Mouse (Mus musculus) midbrain, embryonic 10.5 days (tissue): ENCODE measurements at regions not wholly inside any gene's neighbourhood (a gene's known extent, or its start where the extent isn't known, plus 50 kb on each side); places are given as distances from the start of the nearest gene placed in this dataset.

ENCODE experiments used
- DNase-seq: peaks from one replicate; pipeline ENCODE4 v3.0.0-alpha.2; 2017; ENCODE audit warnings: low spot score
- H3K27ac ChIP-seq: fragments of 300-500 bp; sonication (generic); replicated peaks from 2 replicates; pipeline ENCODE4 v1.5.1; 2016; ENCODE audit warnings: mild to moderate bottlenecking
- H3K27me3 ChIP-seq: fragments of 300-500 bp; sonication (generic); 2 replicates; pipeline ENCODE4 v1.6.1; 2016; ENCODE audit warnings: low read depth, mild to moderate bottlenecking; ENCODE audit not compliant: poor library complexity, severe bottlenecking
- H3K36me3 ChIP-seq: fragments of 300-500 bp; sonication (generic); 2 replicates; pipeline ENCODE4 v1.6.1; 2016; ENCODE audit warnings: mild to moderate bottlenecking, moderate library complexity
- H3K4me1 ChIP-seq: fragments of 300-500 bp; sonication (generic); 2 replicates; pipeline ENCODE4 v1.6.1; 2016
- H3K4me3 ChIP-seq: fragments of 300-500 bp; sonication (generic); 2 replicates; pipeline ENCODE4 v1.5.1; 2016; ENCODE audit warnings: mild to moderate bottlenecking, moderate library complexity
- H3K9me3 ChIP-seq: fragments of 300-500 bp; sonication (generic); replicated peaks from 2 replicates; pipeline ENCODE4 v1.6.1; 2016; ENCODE audit warnings: mild to moderate bottlenecking
- WGBS: fragments of 180-500 bp; shearing (Covaris S2); methylation state at CpG from one replicate; pipeline ENCODE4 v1.1.7; 2016; 5-methylcytosine and 5-hydroxymethylcytosine counted together

DNA sequence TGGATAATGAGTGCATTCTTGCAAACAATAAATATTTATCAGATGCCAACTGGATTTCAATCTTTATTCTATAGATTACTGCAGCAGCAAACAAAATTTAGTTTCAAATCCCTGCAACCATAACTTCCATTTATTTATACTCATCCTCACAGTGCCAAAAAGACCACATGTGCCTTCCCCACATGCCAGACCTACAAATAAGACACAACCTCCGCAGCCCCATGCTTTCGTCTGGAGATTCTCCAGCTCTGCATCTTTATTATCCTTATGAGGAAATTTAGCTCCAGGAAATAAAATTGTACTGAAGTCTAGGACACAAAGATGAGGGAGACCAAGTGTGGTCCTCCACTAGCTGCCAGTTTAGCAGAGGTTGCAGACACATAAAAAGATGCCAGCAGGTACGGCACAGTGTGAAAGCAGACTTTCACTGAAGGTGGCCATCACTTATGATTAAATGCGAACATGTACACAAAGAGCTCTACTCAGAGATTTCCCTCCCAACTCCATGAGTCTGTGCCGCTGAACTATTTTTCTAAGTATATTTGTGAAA lies 183.4 kb upstream of the Rag2 start:
- Histone ChIP-seq H3K4me3 (no peak overlapping the region), H3K36me3 (no peaks in the 10 kb centered on the region), H3K27me3 (no peaks in the 10 kb centered on the region), H3K27ac (no peak overlapping the region), H3K9me3 (no peaks in the 10 kb centered on the region), H3K4me1 (no peaks in the 10 kb centered on the region)
- DNase-seq: no peak
- 93% methylated on average over 5 of the region's 5 CpGs for WGBS

DNA sequence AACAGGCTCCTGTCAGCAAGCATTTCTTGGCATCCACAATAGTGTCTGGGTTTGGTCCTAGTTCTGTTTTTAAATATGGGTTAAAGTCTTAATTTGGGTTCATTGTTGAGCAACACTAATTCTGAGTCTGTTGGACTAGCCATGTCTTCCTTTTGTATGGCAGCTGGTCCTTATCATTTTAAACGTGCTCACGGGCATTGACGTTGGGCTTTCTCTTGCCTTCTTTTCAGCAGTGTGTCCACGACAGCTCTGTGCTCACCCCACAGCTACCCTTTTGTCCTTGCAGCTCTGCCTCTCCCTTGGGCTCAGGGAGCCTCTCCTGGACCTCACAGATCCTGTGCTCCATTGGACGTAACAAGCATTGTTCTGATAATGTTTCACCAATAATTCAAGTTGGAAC lies 168.9 kb upstream of the Rag2 start:
- Histone ChIP-seq H3K9me3 (no peaks in the 10 kb centered on the region), H3K27ac (no peak overlapping the region), H3K27me3 (no peaks in the 10 kb centered on the region), H3K36me3 (no peaks in the 10 kb centered on the region), H3K4me1 (peaks cover 12% of the 10 kb centered on the region), H3K4me3 (no peak overlapping the region)
- WGBS: 91% methylated on average over 5 of the region's 5 CpGs
- no peak for DNase-seq

DNA sequence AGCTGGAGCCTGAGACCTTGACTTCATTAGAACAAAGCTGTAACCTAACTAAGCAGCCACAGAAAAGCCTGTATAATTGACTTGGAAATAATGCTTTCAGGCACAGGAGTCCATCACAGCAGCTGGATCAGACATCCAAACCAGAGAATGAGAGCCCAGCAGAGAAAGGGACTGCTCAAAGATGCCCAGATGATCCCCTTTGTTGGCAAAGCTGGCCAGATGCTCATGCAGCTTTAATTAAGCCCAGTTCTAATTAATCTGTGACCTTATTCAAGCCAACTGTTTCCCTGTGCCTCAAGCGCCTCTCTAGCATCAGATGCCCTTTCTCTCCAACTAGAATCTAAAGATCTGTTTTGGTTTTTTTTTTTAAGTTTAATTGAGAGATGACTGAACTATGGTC lies 165.6 kb upstream of the Rag2 start:
- WGBS: 77% methylated on average over 1 of the region's 1 CpGs
- no peak overlapping the region for H3K27ac ChIP-seq
- no peaks in the 10 kb centered on the region for H3K36me3 ChIP-seq
- H3K27me3 ChIP-seq: no peaks in the 10 kb centered on the region
- DNase-seq: no peak
- H3K9me3 ChIP-seq: no peaks in the 10 kb centered on the region
- peaks cover 12% of the 10 kb centered on the region for H3K4me1 ChIP-seq
- H3K4me3 ChIP-seq: no peak overlapping the region

GRCm38 (mm10) chr2:101462450-101462849 lies 162.1 kb upstream of the Rag2 start:
- H3K36me3 ChIP-seq: no peaks in the 10 kb centered on the region
- H3K27ac ChIP-seq: no peak overlapping the region
- H3K27me3 ChIP-seq: no peaks in the 10 kb centered on the region
- peaks cover 12% of the 10 kb centered on the region for H3K4me1 ChIP-seq
- no peak overlapping the region for H3K4me3 ChIP-seq
- 89% methylated on average over 1 of the region's 1 CpGs for WGBS
- H3K9me3 ChIP-seq: no peaks in the 10 kb centered on the region
- no peak for DNase-seq

GRCm38 (mm10) chr2:101464291-101465140 lies 160.0 kb upstream of the Rag2 start:
- no peaks in the 10 kb centered on the region for H3K27me3 ChIP-seq
- no peak overlapping the region for H3K27ac ChIP-seq
- no peaks in the 10 kb centered on the region for H3K36me3 ChIP-seq
- WGBS: 87% methylated on average over 9 of the region's 9 CpGs
- no peak overlapping the region for H3K4me3 ChIP-seq
- no peaks in the 10 kb centered on the region for H3K4me1 ChIP-seq
- no peaks in the 10 kb centered on the region for H3K9me3 ChIP-seq
- DNase-seq: no peak

DNA sequence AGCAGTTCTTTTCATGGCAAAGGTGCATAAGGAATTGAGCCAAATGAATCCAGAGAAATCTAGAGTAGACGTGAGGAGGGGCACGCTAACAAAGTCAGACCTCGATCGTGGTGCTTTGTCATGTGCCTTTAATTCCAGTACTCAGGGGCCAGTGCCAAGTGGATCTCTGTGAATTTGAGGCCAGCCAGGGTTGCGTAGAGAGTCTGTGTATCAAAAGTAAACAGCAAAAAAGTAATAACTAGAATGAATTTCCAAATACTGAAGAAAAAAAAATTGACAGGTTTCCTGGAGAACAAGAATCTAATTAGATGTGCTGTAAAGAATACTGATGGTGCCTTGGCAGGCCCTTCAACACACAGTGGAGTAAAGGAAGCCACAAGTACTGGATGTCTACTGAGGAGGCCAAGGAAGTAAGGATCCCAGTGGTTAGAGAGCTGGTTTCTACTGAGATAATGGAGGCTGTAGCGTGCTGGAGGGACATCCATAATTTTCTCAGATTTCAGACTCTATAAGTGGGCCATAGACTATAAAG lies 153.9 kb upstream of the Rag2 start:
- Histone ChIP-seq H3K4me1 (no peaks in the 10 kb centered on the region), H3K4me3 (no peak overlapping the region)
- 90% methylated on average over 6 of the region's 6 CpGs for WGBS

DNA sequence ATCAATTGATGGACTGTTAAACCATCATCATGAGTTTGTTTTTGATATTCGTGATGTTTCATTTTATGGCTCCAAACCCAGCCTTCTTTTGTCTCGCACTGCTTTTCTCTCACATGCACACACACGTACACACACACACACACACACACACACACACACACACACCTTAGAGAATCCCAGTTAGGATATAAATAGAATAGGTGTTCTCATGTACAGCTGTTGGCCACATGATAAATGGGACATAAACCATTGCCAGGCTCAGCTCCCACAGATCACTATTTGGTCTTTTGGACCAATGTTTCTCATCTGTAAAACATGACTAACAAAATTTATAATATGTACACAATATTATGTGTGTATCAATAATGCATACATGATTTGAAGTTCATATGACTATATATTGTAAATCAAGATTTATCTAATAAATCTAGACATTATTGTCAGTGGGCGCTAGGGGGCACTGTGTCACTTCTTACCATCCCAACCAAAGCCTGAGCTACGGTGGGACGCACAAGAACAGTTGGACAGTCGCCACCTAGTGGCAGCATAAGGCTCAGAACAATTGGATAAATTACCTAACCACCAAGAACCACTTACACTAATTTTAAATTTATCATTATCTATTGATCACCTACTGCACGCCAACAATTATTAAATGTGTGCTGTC lies 151.9 kb upstream of the Rag2 start:
- H3K4me3 ChIP-seq: no peak overlapping the region
- H3K27me3 ChIP-seq: no peaks in the 10 kb centered on the region
- DNase-seq: peak; percentile 76
- H3K36me3 ChIP-seq: no peaks in the 10 kb centered on the region
- 35% methylated on average over 8 of the region's 8 CpGs for WGBS
- no peaks in the 10 kb centered on the region for H3K9me3 ChIP-seq
- no peak overlapping the region for H3K27ac ChIP-seq
- H3K4me1 ChIP-seq: no peaks in the 10 kb centered on the region

More for the DNA sequence above, 153.9 kb upstream of the Rag2 start:
- Histone ChIP-seq H3K27ac (no peak overlapping the region), H3K9me3 (no peaks in the 10 kb centered on the region), H3K36me3 (no peaks in the 10 kb centered on the region), H3K27me3 (no peaks in the 10 kb centered on the region)
- no peak for DNase-seq

- no peaks in the 10 kb centered on the region for H3K27me3 ChIP-seq
- no peaks in the 10 kb centered on the region for H3K4me1 ChIP-seq
- 87% methylated on average over 4 of the region's 4 CpGs for WGBS
- no peaks in the 10 kb centered on the region for H3K36me3 ChIP-seq
- no peak overlapping the region for H3K27ac ChIP-seq
- H3K4me3 ChIP-seq: no peak overlapping the region
- DNase-seq: no peak
- H3K9me3 ChIP-seq: no peaks in the 10 kb centered on the region
These were observed 151.4 kb upstream of the Rag2 start for GRCm38 (mm10) chr2:101473116-101473485.

GRCm38 (mm10) chr2:101476862-101477261 lies 147.7 kb upstream of the Rag2 start:
- Histone ChIP-seq H3K27me3 (no peaks in the 10 kb centered on the region), H3K4me1 (no peaks in the 10 kb centered on the region), H3K27ac (no peak overlapping the region), H3K4me3 (no peak overlapping the region), H3K9me3 (no peaks in the 10 kb centered on the region), H3K36me3 (no peaks in the 10 kb centered on the region)
- 73% methylated on average over 2 of the region's 2 CpGs for WGBS
- no peak for DNase-seq

- no peaks in the 10 kb centered on the region for H3K4me1 ChIP-seq
- no peak overlapping the region for H3K4me3 ChIP-seq
- no peaks in the 10 kb centered on the region for H3K36me3 ChIP-seq
- no peak for DNase-seq
- 98% methylated on average over 2 of the region's 2 CpGs for WGBS
- no peaks in the 10 kb centered on the region for H3K27me3 ChIP-seq
- no peak overlapping the region for H3K27ac ChIP-seq
- H3K9me3 ChIP-seq: no peaks in the 10 kb centered on the region
These were observed 134.3 kb upstream of the Rag2 start for GRCm38 (mm10) chr2:101490207-101490606.

- H3K4me3 ChIP-seq: no peak overlapping the region
- H3K36me3 ChIP-seq: no peaks in the 10 kb centered on the region
- WGBS: 74% methylated on average over 3 of the region's 3 CpGs
- no peaks in the 10 kb centered on the region for H3K4me1 ChIP-seq
- no peaks in the 10 kb centered on the region for H3K9me3 ChIP-seq
- no peaks in the 10 kb centered on the region for H3K27me3 ChIP-seq
- no peak overlapping the region for H3K27ac ChIP-seq
- DNase-seq: no peak
These were observed 132.8 kb upstream of the Rag2 start for GRCm38 (mm10) chr2:101491762-101492161.

GRCm38 (mm10) chr2:101508116-101508515 lies 116.4 kb upstream of the Rag2 start:
- Histone ChIP-seq H3K9me3 (no peaks in the 10 kb centered on the region), H3K4me1 (no peaks in the 10 kb centered on the region), H3K36me3 (no peaks in the 10 kb centered on the region), H3K27ac (no peak overlapping the region), H3K4me3 (no peak overlapping the region), H3K27me3 (no peaks in the 10 kb centered on the region)
- DNase-seq: no peak
